Mouse (Mus musculus) kidney, embryonic 16.5 days (tissue): Measurements from ENCODE around the gene Bub1b. TPM values are rescaled to one million over a fixed set of nuclear protein-coding genes. Genes with fewer than 3 reads are reported as not detected.
"Not testable (repeated sequence)": the region's sequence is repeated elsewhere in the genome, so short reads cannot be mapped to it uniquely, and the experiment has no call there.

Source experiments
- ATAC-seq: fragments of 200-750 bp; cut with Nextera tagmentation; 2 replicates; pipeline ENCODE4 v1.8.0; 2017; ENCODE audit warnings: moderate TSS enrichment; ENCODE audit not compliant: low FRiP score, low TSS enrichment
- H3K27ac ChIP-seq: fragments of 300-500 bp; sonication (generic); 2 replicates; pipeline ENCODE4 v1.5.1; 2014; ENCODE audit warnings: low read length
- H3K27me3 ChIP-seq: fragments of 300-500 bp; sonication (generic); 2 replicates; pipeline ENCODE4 v1.6.1; 2014; ENCODE audit warnings: low read length, control low read depth, mixed read lengths; ENCODE audit not compliant: insufficient read depth
- H3K36me3 ChIP-seq: fragments of 300-500 bp; sonication (generic); 2 replicates; pipeline ENCODE4 v1.6.1; 2014; ENCODE audit warnings: low read length, control low read depth, mixed read lengths; ENCODE audit not compliant: insufficient read depth
- H3K4me1 ChIP-seq: fragments of 300-500 bp; sonication (generic); 2 replicates; pipeline ENCODE4 v1.6.1; 2014; ENCODE audit warnings: low read length, control low read depth, mixed read lengths; ENCODE audit not compliant: insufficient read depth
- H3K4me2 ChIP-seq: fragments of 300-500 bp; sonication (generic); replicated peaks from 2 replicates; pipeline ENCODE4 v1.6.1; 2014; ENCODE audit warnings: low read depth, low read length
- H3K4me3 ChIP-seq: fragments of 300-500 bp; sonication (generic); 2 replicates; pipeline ENCODE4 v1.5.1; 2014; ENCODE audit warnings: mild to moderate bottlenecking, low read length
- H3K9ac ChIP-seq: fragments of 300-500 bp; sonication (generic); replicated peaks from 2 replicates; pipeline ENCODE4 v1.6.1; 2014; ENCODE audit warnings: low read length
- H3K9me3 ChIP-seq: fragments of 300-500 bp; sonication (generic); 2 replicates; pipeline ENCODE4 v1.6.1; 2016; ENCODE audit warnings: low read length, control low read depth
- WGBS: fragments of 180-500 bp; shearing (Covaris S2); extraction: QIAGEN DNeasy Blood & Tissue Kit; methylation state at CpG from one replicate; pipeline ENCODE4 v1.1.7; 2014; 5-methylcytosine and 5-hydroxymethylcytosine counted together
- polyA plus RNA-seq: library from polyadenylated mRNA; unstranded; fragments of >200 nt; fragmentation: Nextera tagmentation; extraction: Ambion mirVana; gene quantifications from 2 replicates; pipeline ENCODE4 v1.2.1, GENCODE M21; 2015

Bub1b gene
- polyA plus RNA-seq, result 102 and 112 TPM in 2 replicates

DNA sequence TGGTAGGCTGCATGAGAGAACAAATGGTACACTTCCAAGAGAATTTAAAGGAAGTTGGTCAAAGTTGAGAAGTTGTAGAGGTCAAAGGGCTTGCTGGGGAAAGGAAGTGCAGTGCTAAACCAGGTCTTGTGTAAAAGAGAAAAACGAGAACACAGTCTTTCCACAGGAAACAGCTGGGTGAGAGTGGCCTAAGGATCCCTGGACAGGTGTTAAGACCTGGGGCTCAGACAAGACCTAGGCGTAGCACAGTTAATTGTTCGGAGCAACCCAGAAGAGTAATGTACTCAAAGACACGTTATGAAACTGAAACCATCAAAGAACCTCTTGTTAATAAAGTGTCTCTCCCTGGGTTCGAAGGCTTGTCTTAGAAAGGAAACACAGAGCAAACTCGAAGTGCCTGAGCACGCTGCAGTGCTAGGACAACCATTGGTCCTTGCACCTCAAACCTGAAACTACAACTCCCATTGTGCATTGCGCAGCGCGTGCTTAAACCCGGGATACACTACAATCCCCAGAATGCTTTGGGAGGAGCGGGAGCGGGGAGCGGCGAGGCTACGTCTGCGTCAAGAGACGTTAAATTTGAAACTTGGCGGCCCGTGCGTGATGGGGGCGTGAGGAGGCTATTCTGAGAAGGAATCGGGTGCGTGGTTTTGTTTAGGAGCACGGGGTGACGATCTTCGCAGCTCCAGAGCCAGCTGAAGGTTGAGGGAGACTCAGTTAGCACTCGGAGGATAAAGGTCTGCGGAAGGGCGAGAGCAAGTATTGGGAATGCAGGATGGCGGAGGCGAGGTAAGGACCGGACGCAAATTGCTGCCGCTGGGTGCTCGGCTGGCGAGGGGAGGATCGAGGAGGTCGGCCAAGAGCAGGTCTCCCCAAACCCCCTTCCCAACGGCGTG is at the start of gene Bub1b:
Bub1b (plus strand) TSS at position 539 of the 896 bp plus-strand sequence.
- Histone ChIP-seq H3K36me3 (peaks cover 10% of the 10 kb centered on the region; the same call in 1 of the 2 replicates), H3K27me3 (no peaks in the 10 kb centered on the region), H3K4me2 (peak within 1 kb of the TSS; percentile 73), H3K9ac (peak within 1 kb of the TSS; percentile 82), H3K4me3 (peak within 1 kb of the TSS; percentile 90), H3K9me3 (no peaks in the 10 kb centered on the region), H3K4me1 (peaks cover 32% of the 10 kb centered on the region), H3K27ac (peak within 1 kb of the TSS; percentile 14; the same call in 1 of the 2 replicates)
- WGBS, result 5% methylated on average over 41 of the region's 41 CpGs
- peak; percentile 98 for ATAC-seq

- H3K36me3 ChIP-seq, result no peaks in the 10 kb centered on the region
- ATAC-seq, result no peak
- H3K27me3 ChIP-seq, result 0 out of 2 replicates have a peak, but pooled peaks cover 3% of the 10 kb centered on the region
- H3K9me3 ChIP-seq, result no peaks in the 10 kb centered on the region
- peak overlapping the region; percentile 76 for H3K4me2 ChIP-seq
- peaks cover 59% of the 10 kb centered on the region for H3K4me1 ChIP-seq
- peak overlapping the region; percentile 92 for H3K4me3 ChIP-seq
- WGBS, result under 1% methylated on average over 18 of the region's 18 CpGs
- H3K27ac ChIP-seq, result peak overlapping the region; percentile 27; the same call in 1 of the 2 replicates
- H3K9ac ChIP-seq, result peak overlapping the region; percentile 80
Measured at GRCm38 (mm10) chr2:118548421-118549221, 49.4 kb upstream of the Bub1b start.

DNA sequence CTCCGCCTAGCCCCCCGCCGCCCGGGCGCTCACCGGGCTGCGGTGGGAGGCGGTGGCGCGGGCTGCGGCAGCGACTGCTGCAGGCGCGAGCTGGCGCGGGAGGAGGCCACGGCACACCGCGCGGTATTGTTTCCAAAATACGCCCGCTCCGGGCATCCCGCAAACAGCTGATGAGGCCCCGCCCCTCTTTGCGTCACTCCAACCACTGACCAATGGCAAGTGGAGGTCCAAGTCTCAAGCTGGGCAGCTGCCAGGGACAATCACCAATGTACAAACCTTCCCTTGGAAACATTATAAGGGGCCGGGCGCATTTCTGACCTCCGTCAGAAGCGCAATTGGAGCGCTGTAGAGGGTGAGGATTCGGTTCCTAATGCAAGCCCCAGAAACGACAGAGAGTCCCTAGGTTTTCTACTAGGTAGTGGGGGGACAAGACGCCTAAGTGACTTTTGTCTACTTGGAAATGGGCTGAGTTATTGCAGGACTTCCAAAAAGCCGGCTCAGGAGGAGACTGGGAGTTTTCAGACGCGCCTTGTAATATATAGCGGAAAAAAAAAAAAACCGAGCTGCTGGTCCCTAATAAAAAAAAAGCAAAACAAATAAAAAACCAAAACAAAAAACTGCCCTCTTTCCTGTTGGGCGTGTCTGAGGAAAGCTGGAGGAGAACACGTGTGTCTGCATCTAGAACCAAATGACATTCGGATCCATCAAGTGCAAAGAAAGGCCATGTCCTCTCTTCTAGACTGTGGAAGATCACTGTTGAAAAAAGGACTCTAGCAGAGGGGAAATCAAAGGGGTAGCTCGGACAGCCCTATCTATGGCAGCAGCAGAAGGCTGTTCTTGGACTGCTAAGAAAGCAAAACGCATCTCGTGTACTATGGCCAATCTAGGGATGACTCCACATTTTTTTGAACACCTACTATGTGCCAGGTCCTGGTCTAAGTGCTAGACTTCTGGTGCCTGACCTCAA is 48.2 kb upstream of the Bub1b start, which contains the start of gene Bmf:
Bmf (minus strand) TSS at position 181 of the 967 bp plus-strand sequence.
- no peaks in the 10 kb centered on the region for H3K36me3 ChIP-seq
- H3K4me1 ChIP-seq, result peaks cover 47% of the 10 kb centered on the region
- H3K9ac ChIP-seq, result peak within 1 kb of the TSS; percentile 80
- peak within 1 kb of the TSS; percentile 92 for H3K4me3 ChIP-seq
- peak within 1 kb of the TSS; percentile 61 for H3K27ac ChIP-seq
- under 1% methylated on average over 45 of the region's 45 CpGs for WGBS
- ATAC-seq, result peak; percentile 88
- H3K9me3 ChIP-seq, result no peaks in the 10 kb centered on the region
- 0 out of 2 replicates have a peak, but pooled peaks cover 3% of the 10 kb centered on the region for H3K27me3 ChIP-seq
- H3K4me2 ChIP-seq, result peak within 1 kb of the TSS; percentile 76

DNA sequence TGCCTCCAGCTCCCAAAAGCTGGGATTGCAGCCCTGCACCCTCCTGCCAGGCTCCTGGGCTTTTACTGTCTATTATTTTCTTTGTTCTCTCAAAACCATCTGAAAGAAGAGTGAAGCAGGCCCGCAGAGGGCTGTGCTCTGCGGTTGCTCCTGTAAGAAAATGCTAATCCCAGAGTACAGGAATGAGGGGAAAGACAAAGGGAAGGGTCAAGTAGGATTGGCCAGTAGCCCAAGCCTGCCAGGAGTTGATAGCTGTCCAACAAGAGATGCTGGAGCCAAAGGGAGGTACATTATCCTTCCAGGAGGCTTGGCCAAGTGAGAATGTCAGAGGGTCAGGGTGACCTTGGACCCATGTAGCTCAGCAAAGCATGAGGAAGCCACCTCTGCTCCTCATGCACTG is 46.4 kb upstream of the Bub1b start:
- no peak overlapping the region for H3K9ac ChIP-seq
- no peaks in the 10 kb centered on the region for H3K9me3 ChIP-seq
- H3K4me2 ChIP-seq, result no peak overlapping the region
- WGBS, result 58% methylated on average over 2 of the region's 2 CpGs
- H3K27ac ChIP-seq, result no peak overlapping the region
- H3K36me3 ChIP-seq, result no peaks in the 10 kb centered on the region
- H3K27me3 ChIP-seq, result 0 out of 2 replicates have a peak, but pooled peaks cover 3% of the 10 kb centered on the region
- H3K4me1 ChIP-seq, result peaks cover 29% of the 10 kb centered on the region
- no peak for ATAC-seq
- H3K4me3 ChIP-seq, result no peak overlapping the region

GRCm38 (mm10) chr2:118554356-118554990 is 43.5 kb upstream of the Bub1b start:
- H3K27me3 ChIP-seq, H3K36me3 ChIP-seq, H3K9me3 ChIP-seq, H3K4me1 ChIP-seq: not testable (repeated sequence)
- whole genome bisulfite sequencing, result 53% methylated on average over 14 of the region's 17 CpGs
- Histone ChIP-seq H3K4me2 (peak overlapping the region; percentile 54), H3K9ac (peak overlapping the region; percentile 67), H3K27ac (peak overlapping the region; percentile 76; the same call in 1 of the 2 replicates), H3K4me3 (peak overlapping the region; percentile 53)
- peak; percentile 47 for ATAC-seq

DNA sequence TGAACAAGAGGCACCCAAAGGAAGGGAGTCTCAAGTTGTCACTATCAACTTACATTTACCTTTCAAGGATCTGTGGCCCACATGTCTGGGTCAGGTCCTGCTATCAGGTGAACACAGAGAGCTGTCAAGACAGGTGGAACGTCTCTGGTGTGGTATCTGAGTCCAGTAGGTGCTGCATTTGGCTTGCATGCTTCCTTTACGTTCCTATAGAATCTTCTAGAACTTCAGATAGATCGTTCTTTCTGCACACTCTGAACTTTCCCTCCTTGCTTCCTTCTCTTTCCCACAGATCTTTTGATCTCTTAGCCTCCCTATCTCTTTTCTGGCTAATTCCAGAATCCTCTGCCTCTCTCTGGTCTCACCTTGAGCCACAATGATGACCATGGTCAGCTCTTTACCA is 39.6 kb upstream of the Bub1b start:
- H3K4me3 ChIP-seq, result no peak overlapping the region
- no peak overlapping the region for H3K9ac ChIP-seq
- H3K4me1 ChIP-seq, result no peaks in the 10 kb centered on the region
- no peak for ATAC-seq
- no peak overlapping the region for H3K4me2 ChIP-seq
- H3K27me3 ChIP-seq, result no peaks in the 10 kb centered on the region
- 86% methylated on average over 3 of the region's 3 CpGs for WGBS
- H3K27ac ChIP-seq, result no peak overlapping the region
- H3K36me3 ChIP-seq, result no peaks in the 10 kb centered on the region
- no peaks in the 10 kb centered on the region for H3K9me3 ChIP-seq

DNA sequence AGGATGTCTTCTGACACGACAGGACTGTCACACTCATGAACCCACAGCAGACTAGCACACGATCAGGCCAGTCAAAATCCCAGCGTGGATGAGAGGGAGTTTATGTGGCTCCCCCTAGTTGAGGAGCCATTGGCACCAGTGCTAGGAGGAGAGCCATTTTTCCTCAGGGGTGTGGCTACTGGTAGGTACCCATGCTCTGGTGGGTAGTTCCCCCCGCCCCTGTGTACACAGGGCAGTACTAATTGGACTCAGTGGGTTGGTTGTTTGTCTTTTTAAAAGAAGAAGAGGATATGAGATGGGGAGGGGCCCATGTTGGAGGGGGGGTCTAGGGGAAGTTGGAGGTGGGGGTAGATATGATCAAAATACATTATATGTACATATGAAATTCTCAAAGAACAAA is 36.0 kb upstream of the Bub1b start:
- H3K4me2 ChIP-seq, result no peak overlapping the region
- H3K9ac ChIP-seq, result no peak overlapping the region
- no peaks in the 10 kb centered on the region for H3K4me1 ChIP-seq
- ATAC-seq, result no peak
- H3K36me3 ChIP-seq, result no peaks in the 10 kb centered on the region
- no peak overlapping the region for H3K27ac ChIP-seq
- no peak overlapping the region for H3K4me3 ChIP-seq
- no peaks in the 10 kb centered on the region for H3K9me3 ChIP-seq
- 84% methylated on average over 4 of the region's 4 CpGs for WGBS
- no peaks in the 10 kb centered on the region for H3K27me3 ChIP-seq

- H3K4me3 ChIP-seq, result no peak overlapping the region
- no peak for ATAC-seq
- H3K27ac ChIP-seq, result no peak overlapping the region
- no peaks in the 10 kb centered on the region for H3K27me3 ChIP-seq
- H3K36me3 ChIP-seq, result no peaks in the 10 kb centered on the region
- no peaks in the 10 kb centered on the region for H3K4me1 ChIP-seq
- no peak overlapping the region for H3K4me2 ChIP-seq
- H3K9me3 ChIP-seq, result no peaks in the 10 kb centered on the region
- H3K9ac ChIP-seq, result no peak overlapping the region
- WGBS, result 85% methylated on average over 3 of the region's 3 CpGs
Measured at GRCm38 (mm10) chr2:118562431-118562830, 35.6 kb upstream of the Bub1b start.
